8 mouse cellular contexts compared by ENCODE assay signal in genomic region chr3:51156386-51157290, GRCm38 (mm10).
DNase-seq lines count a peak whose midpoint lies in the region; ATAC-seq and TF ChIP-seq lines count a peak whose summit lies in the region.

No protein-coding gene starts in this region.

- H3K4me3 ChIP-seq in ES-E14 (ENCODE audit: insufficient read depth in 1 of 2, low read depth in 1 of 2, low read length in 2 of 2, poor library complexity in 1 of 2, severe bottlenecking in 1 of 2) = no peak overlapping the region
- H3K4me3 ChIP-seq in forebrain, embryonic 10.5 days = no peak overlapping the region
- H3K4me3 ChIP-seq in heart, embryonic 14.5 days (ENCODE audit: control insufficient read depth in 1 of 2, insufficient read depth in 1 of 2, low read depth in 1 of 2, low read length in 2 of 2) = no peak overlapping the region
- peak overlapping the region; percentile 23 for H3K4me3 ChIP-seq in liver, embryonic 12.5 days
- H3K4me3 ChIP-seq in neural tube, embryonic 13.5 days = no peak overlapping the region

- H3K4me2 ChIP-seq in heart, embryonic 14.5 days (ENCODE audit: low read length) = peak overlapping the region; percentile 47
- peak overlapping the region; percentile 64 for H3K4me2 ChIP-seq in liver, embryonic 12.5 days
- H3K4me2 ChIP-seq in neural tube, embryonic 13.5 days = peak overlapping the region; percentile 13

- H3K27me3 ChIP-seq in forebrain, embryonic 10.5 days (ENCODE audit: poor library complexity, severe bottlenecking) = no peaks in the 10 kb centered on the region
- no peaks in the 10 kb centered on the region for H3K27me3 ChIP-seq in heart, embryonic 14.5 days (ENCODE audit: control insufficient read depth, insufficient read depth, low read length)
- H3K27me3 ChIP-seq in liver, embryonic 12.5 days (replicated peaks) = no peaks in the 10 kb centered on the region
- no peaks in the 10 kb centered on the region for H3K27me3 ChIP-seq in neural tube, embryonic 13.5 days

- peaks cover 0 to 4% of the 10 kb centered on the region in 2 experiments; a peak in 1 of 4 replicates for H3K4me1 ChIP-seq in ES-E14 (ENCODE audit: control insufficient read depth in 2 of 2, insufficient read depth in 2 of 2, low read length in 2 of 2, poor library complexity in 1 of 2)
- peaks cover 28% of the 10 kb centered on the region for H3K4me1 ChIP-seq in forebrain, embryonic 10.5 days
- peaks cover 10 to 11% of the 10 kb centered on the region in 2 experiments for H3K4me1 ChIP-seq in heart, embryonic 14.5 days (ENCODE audit: control insufficient read depth in 2 of 2, insufficient read depth in 2 of 2, low read length in 2 of 2)
- H3K4me1 ChIP-seq in liver, embryonic 12.5 days = peaks cover 65% of the 10 kb centered on the region
- peaks cover 26% of the 10 kb centered on the region for H3K4me1 ChIP-seq in neural tube, embryonic 13.5 days (replicated peaks)

- ATAC-seq in heart, embryonic 14.5 days (ENCODE audit: insufficient number of reproducible peaks, insufficient read depth, low FRiP score, low read depth) = peak; percentile 71
- peak; percentile 97 for ATAC-seq in liver, embryonic 12.5 days
- peak; percentile 93 for ATAC-seq in neural tube, embryonic 13.5 days (ENCODE audit: low read depth)

- DNase-seq in ES-E14 (ENCODE audit: low read depth, low spot score) = peak; percentile 82
- DNase-seq in c-Kit-positive CD71-positive TER-119-negative erythroid progenitor cells, embryonic 14.5 days (ENCODE audit: low read depth) = peak; percentile 83
- DNase-seq in forebrain, embryonic 10.5 days (ENCODE audit: extremely low spot score, low spot score) = peak; percentile 43
- DNase-seq in kidney, postnatal 14 days = peak; percentile 58
- DNase-seq in yolk sac, embryonic 10.5 days (ENCODE audit: low spot score) = peak; percentile 3

- in situ Hi-C loops in ES-E14 (cut with MboI; ENCODE audit: low sequenced_read_pairs in 2 of 2, unreplicated experiment in 2 of 2) = no loop called here

- 53% methylated on average over 20 of the region's 20 CpGs for WGBS in forebrain, embryonic 10.5 days
- 33% methylated on average over 20 of the region's 20 CpGs for WGBS in heart, embryonic 14.5 days
- WGBS in liver, embryonic 12.5 days (ENCODE audit: insufficient replicate concordance) = 19% methylated on average over 20 of the region's 20 CpGs
- 39% methylated on average over 20 of the region's 20 CpGs for WGBS in neural tube, embryonic 13.5 days

- no peaks in the 10 kb centered on the region for H3K9me3 ChIP-seq in ES-E14 (ENCODE audit: control insufficient read depth, insufficient read depth, low read depth, low read length)
- H3K9me3 ChIP-seq in forebrain, embryonic 10.5 days = no peaks in the 10 kb centered on the region
- H3K9me3 ChIP-seq in heart, embryonic 14.5 days (ENCODE audit: control insufficient read depth, low read length) = no peaks in the 10 kb centered on the region
- H3K9me3 ChIP-seq in liver, embryonic 12.5 days (replicated peaks) = no peaks in the 10 kb centered on the region
- no peaks in the 10 kb centered on the region for H3K9me3 ChIP-seq in neural tube, embryonic 13.5 days

- peak overlapping the region; percentile 6; the same call in 1 of the 2 replicates for H3K9ac ChIP-seq in ES-E14 (ENCODE audit: insufficient read depth, low read depth, low read length, poor library complexity, severe bottlenecking)
- H3K9ac ChIP-seq in heart, embryonic 14.5 days (ENCODE audit: low read length) = no peak overlapping the region
- H3K9ac ChIP-seq in liver, embryonic 12.5 days = no peak overlapping the region; the same call in 1 of the 2 replicates
- no peak overlapping the region for H3K9ac ChIP-seq in neural tube, embryonic 13.5 days

- no peak overlapping the region for H3K27ac ChIP-seq in ES-E14 (ENCODE audit: insufficient read depth, low read depth, low read length, poor library complexity, severe bottlenecking)
- H3K27ac ChIP-seq in forebrain, embryonic 10.5 days = 0 out of 2 replicates have a peak overlapping the region, but pooled peaks have one; percentile 25
- H3K27ac ChIP-seq in heart, embryonic 14.5 days (replicated peaks in 1 of 2; ENCODE audit: control insufficient read depth in 1 of 2, insufficient read depth in 1 of 2, low read depth in 2 of 2, low read length in 2 of 2) = 0 out of 4 replicates have a peak overlapping the region, but pooled peaks of 1 of the 2 experiments have one; percentile 24
- H3K27ac ChIP-seq in liver, embryonic 12.5 days = peak overlapping the region; percentile 77
- H3K27ac ChIP-seq in neural tube, embryonic 13.5 days (replicated peaks) = peak overlapping the region; percentile 77

- no peaks in the 10 kb centered on the region for H3K36me3 ChIP-seq in ES-E14 (ENCODE audit: control insufficient read depth, insufficient read depth, low read length, poor library complexity, severe bottlenecking)
- H3K36me3 ChIP-seq in forebrain, embryonic 10.5 days (replicated peaks) = no peaks in the 10 kb centered on the region
- H3K36me3 ChIP-seq in heart, embryonic 14.5 days (ENCODE audit: control insufficient read depth, insufficient read depth, low read length) = no peaks in the 10 kb centered on the region
- H3K36me3 ChIP-seq in liver, embryonic 12.5 days = no peaks in the 10 kb centered on the region
- H3K36me3 ChIP-seq in neural tube, embryonic 13.5 days = no peaks in the 10 kb centered on the region

TF ChIP-seq in ES-E14, 5 proteins besides CTCF, POLR2A, EP300 and RAD21:
- TF ChIP-seq HCFC1 (IDR thresholded peaks at IDR 0.05; ENCODE audit: borderline replicate concordance, insufficient read depth, low read length) = no peak
- TF ChIP-seq CHD2 (IDR thresholded peaks at IDR 0.05; ENCODE audit: low read depth, low read length) = no peak
- no peak for TF ChIP-seq ZNF384 (IDR thresholded peaks at IDR 0.05; ENCODE audit: low read depth, low read length)
- TF ChIP-seq MAFK (IDR thresholded peaks at IDR 0.05; ENCODE audit: insufficient read depth, low read depth, low read length) = no peak
- TF ChIP-seq ZC3H11A (IDR thresholded peaks at IDR 0.05; ENCODE audit: borderline replicate concordance, low read depth, low read length) = no peak

Comparison
In these comparisons a context has a peak if more than half of its experiments do, and no peak if none do; other contexts are left out.
1. DNase-seq: peak in every context shown above with its lines; median percentile 83 in c-Kit-positive CD71-positive TER-119-negative erythroid progenitor cells, embryonic 14.5 days; 82 in ES-E14; 58 in kidney, postnatal 14 days; 43 in forebrain, embryonic 10.5 days; 3 in yolk sac, embryonic 10.5 days.
2. H3K4me2 ChIP-seq: peak in every context shown above with its lines; median percentile 64 in liver, embryonic 12.5 days; 47 in heart, embryonic 14.5 days; 13 in neural tube, embryonic 13.5 days.